Mouse (Mus musculus) thymus, adult 2 months (tissue): ENCODE results near the gene Ndufb7.

Experiments
- CTCF ChIP-seq: fragments of 200-500 bp; IDR thresholded peaks from 2 replicates; pipeline ENCODE4 v1.5.1; 2012; ENCODE audit warnings: mild to moderate bottlenecking, control low read depth, low read length, moderate library complexity, borderline replicate concordance; ENCODE audit not compliant: control insufficient read depth, poor library complexity, insufficient read depth; ENCODE audit errors: extremely low read depth
- POLR2A ChIP-seq: fragments of 200-500 bp; IDR thresholded peaks from 2 replicates; pipeline ENCODE4 v1.6.1; 2012; ENCODE audit warnings: mild to moderate bottlenecking, low read length, control low read depth, moderate library complexity; ENCODE audit not compliant: control insufficient read depth, poor library complexity, insufficient read depth; ENCODE audit errors: extremely low read depth

- TF ChIP-seq CTCF, result no peak
- TF ChIP-seq POLR2A, result no peak
Measured at GRCm38 (mm10) chr8:83583236-83583635, 16.8 kb downstream of the Ndufb7 start.
